Mouse (Mus musculus) liver, embryonic 15.5 days (tissue): ENCODE measurements around the gene Olfr822. TPM values are rescaled to one million over a fixed set of nuclear protein-coding genes. Genes with fewer than 3 reads are reported as not detected.
"Not testable (repeated sequence)": the region's sequence is repeated elsewhere in the genome, so short reads cannot be mapped to it uniquely, and the experiment has no call there.

Experiments
- ATAC-seq: fragments of 200-750 bp; cut with Nextera tagmentation; 2 replicates; pipeline ENCODE4 v1.8.0; 2017; ENCODE audit warnings: moderate number of reproducible peaks, mild to moderate bottlenecking, moderate library complexity; ENCODE audit not compliant: insufficient read depth
- H3K27ac ChIP-seq: fragments of 300-500 bp; sonication (generic); replicated peaks from 2 replicates; pipeline ENCODE4 v1.5.1; 2015; ENCODE audit warnings: mild to moderate bottlenecking, inconsistent platforms
- H3K27me3 ChIP-seq: fragments of 300-500 bp; sonication (generic); 2 replicates; pipeline ENCODE4 v1.6.1; 2015; ENCODE audit warnings: mild to moderate bottlenecking, inconsistent platforms
- H3K36me3 ChIP-seq: fragments of 300-500 bp; sonication (generic); replicated peaks from 2 replicates; pipeline ENCODE4 v1.6.1; 2015; ENCODE audit warnings: moderate library complexity, mild to moderate bottlenecking, inconsistent platforms
- H3K4me1 ChIP-seq: fragments of 300-500 bp; sonication (generic); replicated peaks from 2 replicates; pipeline ENCODE4 v1.6.1; 2015; ENCODE audit warnings: inconsistent platforms
- H3K4me2 ChIP-seq: fragments of 300-500 bp; sonication (generic); 2 replicates; pipeline ENCODE4 v1.6.1; 2015; ENCODE audit warnings: moderate library complexity, mild to moderate bottlenecking, inconsistent platforms
- H3K4me3 ChIP-seq: fragments of 300-500 bp; sonication (generic); replicated peaks from 2 replicates; pipeline ENCODE4 v1.5.1; 2015; ENCODE audit warnings: mild to moderate bottlenecking, inconsistent platforms
- H3K9ac ChIP-seq: fragments of 300-500 bp; sonication (generic); 2 replicates; pipeline ENCODE4 v1.6.1; 2015; ENCODE audit warnings: moderate library complexity, mild to moderate bottlenecking, inconsistent platforms
- H3K9me3 ChIP-seq: fragments of 300-500 bp; sonication (generic); replicated peaks from 2 replicates; pipeline ENCODE4 v1.6.1; 2016; ENCODE audit warnings: inconsistent platforms
- WGBS: fragments of 180-500 bp; shearing (Covaris S2); methylation state at CpG from one replicate; pipeline ENCODE4 v1.1.7; 2015; ENCODE audit warnings: mixed read lengths; ENCODE audit not compliant: insufficient replicate concordance; 5-methylcytosine and 5-hydroxymethylcytosine counted together
- polyA plus RNA-seq: library from polyadenylated mRNA; unstranded; fragments of >200 nt; fragmentation: Nextera tagmentation; extraction: Ambion mirVana; gene quantifications from 2 replicates; pipeline ENCODE4 v1.2.1, GENCODE M21; 2015

Gene Olfr822
- not detected in 2 replicates for polyA plus RNA-seq

GRCm38 (mm10) chr10:130070910-130071309 lies at the start of gene Olfr822:
Olfr822 (plus strand) TSS chr10:130071210.
- Histone ChIP-seq H3K27me3 (no peaks in the 10 kb centered on the region), H3K9ac (no peak within 1 kb of the TSS), H3K27ac (no peak within 1 kb of the TSS), H3K4me1 (no peaks in the 10 kb centered on the region), H3K9me3 (no peaks in the 10 kb centered on the region), H3K36me3 (no peaks in the 10 kb centered on the region), H3K4me3 (no peak within 1 kb of the TSS), H3K4me2 (no peak within 1 kb of the TSS)
- ATAC-seq: no peak

GRCm38 (mm10) chr10:130030048-130030447 lies 41.0 kb upstream of the Olfr822 start, which contains the start of gene Olfr821:
Olfr821 (plus strand) TSS chr10:130030348.
- H3K4me2 ChIP-seq: no peak within 1 kb of the TSS
- no peak for ATAC-seq
- H3K36me3 ChIP-seq: no peaks in the 10 kb centered on the region
- H3K27me3 ChIP-seq: no peaks in the 10 kb centered on the region
- H3K9me3 ChIP-seq: no peaks in the 10 kb centered on the region
- H3K9ac ChIP-seq: no peak within 1 kb of the TSS
- H3K4me1 ChIP-seq: no peaks in the 10 kb centered on the region
- H3K4me3 ChIP-seq: no peak within 1 kb of the TSS
- H3K27ac ChIP-seq: no peak within 1 kb of the TSS

GRCm38 (mm10) chr10:130037096-130037495 lies 33.9 kb upstream of the Olfr822 start:
- no peak for ATAC-seq
- Histone ChIP-seq H3K4me3 (no peak overlapping the region), H3K27me3 (no peaks in the 10 kb centered on the region), H3K9ac (no peak overlapping the region), H3K9me3 (no peaks in the 10 kb centered on the region), H3K4me2 (no peak overlapping the region), H3K36me3 (no peaks in the 10 kb centered on the region), H3K4me1 (no peaks in the 10 kb centered on the region), H3K27ac (no peak overlapping the region)
- WGBS: 56% methylated on average over 6 of the region's 6 CpGs

- Histone ChIP-seq H3K4me3 (no peak overlapping the region), H3K4me2 (no peak overlapping the region), H3K9ac (no peak overlapping the region), H3K36me3 (no peaks in the 10 kb centered on the region), H3K4me1 (no peaks in the 10 kb centered on the region), H3K27ac (no peak overlapping the region), H3K27me3 (no peaks in the 10 kb centered on the region), H3K9me3 (no peaks in the 10 kb centered on the region)
- WGBS: 11% methylated on average over 5 of the region's 5 CpGs
- ATAC-seq: no peak
Observed at GRCm38 (mm10) chr10:130092838-130093440, 21.9 kb downstream of the Olfr822 start.

- no peaks in the 10 kb centered on the region for H3K36me3 ChIP-seq
- no peaks in the 10 kb centered on the region for H3K9me3 ChIP-seq
- no peak overlapping the region for H3K9ac ChIP-seq
- H3K4me2 ChIP-seq: no peak overlapping the region
- ATAC-seq: no peak
- no peaks in the 10 kb centered on the region for H3K27me3 ChIP-seq
- H3K4me1 ChIP-seq: no peaks in the 10 kb centered on the region
- no peak overlapping the region for H3K27ac ChIP-seq
- H3K4me3 ChIP-seq: no peak overlapping the region
Observed at GRCm38 (mm10) chr10:130096104-130096503, 25.1 kb downstream of the Olfr822 start.

GRCm38 (mm10) chr10:130115283-130115682 lies 44.3 kb downstream of the Olfr822 start, which contains the start of gene Olfr823:
Olfr823 (minus strand) TSS chr10:130115383.
- 50% methylated on average over 1 of the region's 1 CpGs for WGBS

GRCm38 (mm10) chr10:130116045-130116444 lies 45.0 kb downstream of the Olfr822 start:
- not testable (repeated sequence) for H3K9me3 ChIP-seq, H3K36me3 ChIP-seq, H3K4me2 ChIP-seq, ATAC-seq, H3K4me1 ChIP-seq, H3K9ac ChIP-seq, H3K27ac ChIP-seq, H3K4me3 ChIP-seq, H3K27me3 ChIP-seq
- 59% methylated on average over 3 of the region's 3 CpGs for WGBS

More at GRCm38 (mm10) chr10:130115283-130115682, 44.3 kb downstream of the Olfr822 start, which contains the start of gene Olfr823:
- H3K4me2 ChIP-seq, H3K4me1 ChIP-seq, H3K9me3 ChIP-seq, H3K36me3 ChIP-seq, H3K9ac ChIP-seq, H3K27ac ChIP-seq, ATAC-seq, H3K27me3 ChIP-seq, H3K4me3 ChIP-seq: not testable (repeated sequence)

Other genes starting within 250 kb of the Olfr822 start
- gene Olfr812, start 225.1 kb upstream of the Olfr822 start, polyA plus RNA-seq: not detected in 2 replicates
- not detected in 2 replicates for gene Olfr813, start 215.8 kb upstream of the Olfr822 start, polyA plus RNA-seq
- gene Olfr814, start 191.4 kb upstream of the Olfr822 start, polyA plus RNA-seq: not detected in 2 replicates
- gene Olfr815, start 165.3 kb upstream of the Olfr822 start, polyA plus RNA-seq: not detected in 2 replicates
- gene Olfr816, start 155.6 kb upstream of the Olfr822 start, polyA plus RNA-seq: not detected in 2 replicates
- gene Olfr818, start 122.1 kb upstream of the Olfr822 start, polyA plus RNA-seq: not detected in 2 replicates
- not detected in 2 replicates for gene Olfr819, start 103.9 kb upstream of the Olfr822 start, polyA plus RNA-seq
- gene Olfr247, start 95.1 kb upstream of the Olfr822 start, polyA plus RNA-seq: not detected in 2 replicates
- not detected in 2 replicates for gene Gm10310, start 86.1 kb upstream of the Olfr822 start, polyA plus RNA-seq
- gene Olfr820, start 58.6 kb upstream of the Olfr822 start, polyA plus RNA-seq: not detected in 2 replicates
- not detected in 2 replicates for gene Olfr821, start 40.9 kb upstream of the Olfr822 start, polyA plus RNA-seq
- not detected in 2 replicates for gene Olfr823, start 44.2 kb downstream of the Olfr822 start, polyA plus RNA-seq
- not detected in 2 replicates for gene Olfr824, start 58.8 kb downstream of the Olfr822 start, polyA plus RNA-seq
- not detected in 2 replicates for gene Olfr825, start 95.6 kb downstream of the Olfr822 start, polyA plus RNA-seq
- not detected in 2 replicates for gene Olfr826, start 113.0 kb downstream of the Olfr822 start, polyA plus RNA-seq
- not detected in 2 replicates for gene Olfr827, start 143.2 kb downstream of the Olfr822 start, polyA plus RNA-seq
- gene Neurod4, start 209.0 kb downstream of the Olfr822 start, polyA plus RNA-seq: not detected in 2 replicates